Mouse (Mus musculus): ENCODE results near the gene Lao1.
"Not testable (repeated sequence)": the region's sequence is repeated elsewhere in the genome, so short reads cannot be mapped to it uniquely, and the experiment has no call there.

The Lao1 gene

GRCm38 (mm10) chr4:118961141-118961628, at the start of gene Lao1:
TSS of gene Lao1 (plus strand) at chr4:118961578.
- DNase-seq (ENCODE audit: extremely low spot score): no peak

GRCm38 (mm10) chr4:118917365-118917764, 44.0 kb upstream of the Lao1 start, which contains the start of gene Olfr1329:
TSS of gene Olfr1329 (minus strand) at chr4:118917465.
- not testable (repeated sequence) for DNase-seq (ENCODE audit: extremely low spot score)

GRCm38 (mm10) chr4:118931326-118931725, 30.1 kb upstream of the Lao1 start:
- not testable (repeated sequence) for DNase-seq (ENCODE audit: extremely low spot score)

GRCm38 (mm10) chr4:118938512-118938911, 22.9 kb upstream of the Lao1 start, which contains the start of gene Olfr1328:
TSS of gene Olfr1328 (minus strand) at chr4:118938612.
- no peak for DNase-seq (ENCODE audit: extremely low spot score)

GRCm38 (mm10) chr4:118958812-118959211, 2.6 kb upstream of the Lao1 start:
- no peak for DNase-seq (ENCODE audit: extremely low spot score)

GRCm38 (mm10) chr4:118967711-118968110, 6.3 kb downstream of the Lao1 start:
- DNase-seq (ENCODE audit: extremely low spot score): no peak

GRCm38 (mm10) chr4:118973281-118973680, 11.9 kb downstream of the Lao1 start:
- DNase-seq (ENCODE audit: extremely low spot score): no peak

- DNase-seq (ENCODE audit: extremely low spot score): no peak
Observed at GRCm38 (mm10) chr4:118985291-118985690, 23.9 kb downstream of the Lao1 start.

- DNase-seq (ENCODE audit: extremely low spot score): peak; percentile 48
Observed at GRCm38 (mm10) chr4:118988535-118988934, 27.2 kb downstream of the Lao1 start.

DNA sequence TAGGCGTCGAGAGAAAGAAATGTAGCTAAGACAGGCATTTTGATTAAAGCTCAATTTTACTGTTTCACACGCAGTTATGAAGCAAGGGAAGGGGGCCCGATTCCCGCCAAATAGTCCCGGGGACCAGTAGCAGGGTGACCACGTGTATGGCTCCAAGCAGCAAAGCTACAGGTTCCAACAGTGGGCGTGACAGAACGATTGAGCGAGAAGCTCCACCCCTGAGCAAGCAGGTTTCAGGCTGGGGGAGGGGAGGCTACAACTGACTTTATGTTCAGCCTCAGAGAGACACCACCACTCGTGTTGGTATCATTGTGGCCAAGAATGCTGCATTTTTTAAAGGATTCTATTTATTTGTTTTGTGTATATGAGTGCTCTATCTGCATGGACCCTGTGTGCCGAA, 28.0 kb downstream of the Lao1 start:
- no peak for DNase-seq (ENCODE audit: extremely low spot score)

DNA sequence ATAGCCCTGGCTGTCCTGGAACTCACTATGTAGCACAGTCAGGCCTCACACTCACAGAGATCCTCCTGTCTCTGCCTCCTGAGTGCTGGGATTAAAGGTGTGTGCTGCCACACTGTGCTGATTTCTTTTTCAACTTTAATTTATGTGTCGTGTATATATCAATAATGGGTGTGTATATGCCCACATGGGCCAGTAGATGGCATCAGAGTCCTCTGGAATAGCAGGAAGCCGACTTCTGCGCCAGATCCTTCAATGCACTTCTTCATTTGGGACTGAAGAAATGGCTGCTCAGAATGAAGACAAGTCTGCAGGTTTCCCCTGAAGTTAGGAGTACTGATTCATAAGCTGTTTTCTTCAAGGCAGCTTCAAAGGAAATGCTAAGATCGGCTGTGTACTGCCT, 30.4 kb downstream of the Lao1 start:
- no peak for DNase-seq (ENCODE audit: extremely low spot score)

DNA sequence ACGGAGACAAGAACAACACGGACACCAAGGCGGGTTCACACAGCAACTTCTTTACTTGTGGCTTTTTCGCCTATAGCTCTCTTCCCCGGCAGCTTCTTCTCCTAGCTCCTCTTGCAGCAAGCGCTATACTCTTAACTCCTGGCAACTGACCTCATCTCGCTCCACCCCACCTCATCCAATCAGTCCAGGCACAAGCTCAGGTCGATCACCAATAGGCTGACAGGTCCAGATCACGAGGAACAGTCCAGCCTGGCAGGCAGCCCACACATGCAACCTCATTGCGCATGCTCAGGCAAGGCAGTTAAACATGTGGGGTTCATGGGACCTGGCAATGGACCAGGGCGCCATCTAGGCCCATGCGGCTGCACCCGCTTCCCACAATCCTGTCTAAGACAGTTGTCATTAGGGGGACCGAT, 35.8 kb downstream of the Lao1 start:
- no peak for DNase-seq (ENCODE audit: extremely low spot score)

GRCm38 (mm10) chr4:118999691-119000486, 38.5 kb downstream of the Lao1 start:
- DNase-seq (ENCODE audit: extremely low spot score): no peak

DNA sequence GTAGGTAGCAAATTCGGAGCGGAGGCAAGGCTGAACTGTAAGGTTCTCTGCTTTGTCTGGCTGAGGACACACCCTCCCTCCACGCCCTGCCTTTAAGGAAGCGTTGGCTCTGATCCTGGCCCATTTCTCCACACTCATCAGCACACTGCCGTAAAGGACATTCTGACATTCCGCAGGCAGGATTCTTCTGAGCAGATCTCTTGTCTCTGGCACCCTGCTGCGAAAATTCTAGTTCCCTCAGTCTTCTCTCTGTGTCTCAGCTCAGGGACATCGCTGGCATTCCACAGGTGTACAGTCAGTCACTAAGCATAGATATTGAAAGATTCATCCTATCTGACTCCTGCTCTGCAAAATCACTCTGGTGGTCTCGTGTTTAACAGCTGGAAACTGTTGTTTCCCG, 40.3 kb downstream of the Lao1 start:
- DNase-seq (ENCODE audit: extremely low spot score): no peak

- DNase-seq (ENCODE audit: extremely low spot score): no peak
Observed at GRCm38 (mm10) chr4:119002512-119002911, 41.1 kb downstream of the Lao1 start.

DNA sequence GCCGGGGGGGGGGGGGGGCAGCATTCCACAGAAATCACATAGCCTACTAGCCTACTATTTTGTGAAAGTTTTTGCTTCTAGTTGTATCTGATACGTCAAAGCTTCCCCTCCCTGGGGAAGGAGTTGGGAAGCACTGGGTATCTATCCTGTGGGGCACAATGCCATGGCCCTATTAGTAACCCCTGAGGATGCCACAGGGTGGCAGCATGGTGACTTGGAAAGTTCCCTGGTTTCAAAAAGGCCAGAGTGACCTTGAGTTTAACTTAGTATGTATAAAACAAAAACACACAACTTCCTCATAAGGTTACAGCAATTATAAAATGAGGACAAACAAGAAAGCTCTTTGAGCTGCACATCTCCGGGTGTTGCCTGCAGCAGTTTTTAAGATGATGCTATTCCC, 42.8 kb downstream of the Lao1 start:
- DNase-seq (ENCODE audit: extremely low spot score): no peak

DNA sequence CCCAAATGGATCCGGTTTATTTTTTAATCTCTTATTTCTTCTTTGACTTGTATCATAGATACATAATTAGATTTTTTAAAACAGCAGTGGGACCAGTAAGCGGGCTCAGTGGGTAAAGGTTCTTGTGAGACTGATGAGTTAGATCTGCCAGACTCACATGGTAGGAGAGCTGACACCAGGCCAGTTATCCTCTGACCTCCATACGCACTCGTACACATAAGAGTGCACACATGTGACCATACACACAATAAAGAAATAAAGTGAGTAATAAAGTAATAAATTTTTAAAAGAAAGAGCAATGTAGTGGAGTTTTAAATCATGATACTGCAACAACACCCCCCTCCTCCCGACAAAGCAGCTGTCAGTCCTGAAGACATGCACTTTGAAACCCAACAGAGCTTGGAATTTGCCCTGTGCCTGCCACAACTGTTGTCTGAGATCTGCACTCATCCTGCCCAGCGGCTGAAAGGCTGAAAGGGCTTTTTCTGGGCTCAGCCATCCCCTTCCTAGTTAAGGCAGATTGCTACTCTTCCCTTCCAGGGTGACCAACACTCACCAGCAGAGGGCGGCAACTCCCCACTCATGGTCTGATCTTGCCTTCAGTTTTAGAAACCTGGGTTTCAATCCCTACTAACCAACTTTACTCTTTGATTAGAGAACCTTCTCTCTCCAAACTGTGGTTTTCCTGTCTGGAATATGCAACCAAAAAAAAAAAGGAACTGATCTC, 43.4 kb downstream of the Lao1 start:
- DNase-seq (ENCODE audit: extremely low spot score): peak; percentile 87

DNA sequence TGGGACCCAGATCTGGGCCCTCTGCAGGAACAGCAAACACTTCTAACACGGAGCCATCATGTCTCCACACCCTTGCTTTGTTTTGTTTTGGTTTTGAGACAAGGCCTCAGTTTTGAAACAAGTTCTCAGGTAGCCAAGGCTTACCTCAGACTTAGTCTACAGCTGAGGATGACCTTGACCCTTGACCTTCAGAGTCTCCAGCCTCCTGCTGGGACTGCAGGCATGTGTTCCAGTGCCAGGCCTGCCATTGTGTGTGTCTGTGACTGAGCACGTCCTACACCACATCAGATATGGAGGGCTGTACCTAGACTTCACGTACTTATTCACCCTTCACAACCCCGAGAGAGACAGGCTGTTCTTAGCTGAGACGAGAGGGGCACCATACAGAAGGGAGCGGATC, 46.2 kb downstream of the Lao1 start:
- DNase-seq (ENCODE audit: extremely low spot score): no peak

GRCm38 (mm10) chr4:119008476-119008875, 47.1 kb downstream of the Lao1 start:
- no peak for DNase-seq (ENCODE audit: extremely low spot score)

DNA sequence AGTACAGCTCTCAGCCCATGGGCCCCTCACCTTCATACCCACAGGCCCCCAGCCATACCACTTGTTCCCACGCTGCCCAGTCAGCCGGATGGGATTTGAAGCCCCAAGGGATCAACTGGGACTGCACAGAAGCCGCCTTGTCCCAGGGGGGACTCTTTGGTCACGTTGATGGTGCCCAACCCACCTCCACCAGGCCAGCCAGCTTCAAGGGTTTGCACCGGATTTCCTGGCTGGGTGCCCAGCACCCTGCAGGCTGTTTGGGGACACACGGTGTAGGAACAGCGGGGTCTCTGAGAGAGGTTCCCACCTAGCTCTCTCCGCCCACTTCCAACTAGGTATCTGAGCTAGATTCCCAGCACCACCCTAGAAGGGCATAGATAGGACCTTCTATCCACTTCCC, 48.4 kb downstream of the Lao1 start:
- DNase-seq (ENCODE audit: extremely low spot score): no peak

- DNase-seq (ENCODE audit: extremely low spot score): no peak
Observed at GRCm38 (mm10) chr4:119011050-119011680, 49.8 kb downstream of the Lao1 start.

DNA sequence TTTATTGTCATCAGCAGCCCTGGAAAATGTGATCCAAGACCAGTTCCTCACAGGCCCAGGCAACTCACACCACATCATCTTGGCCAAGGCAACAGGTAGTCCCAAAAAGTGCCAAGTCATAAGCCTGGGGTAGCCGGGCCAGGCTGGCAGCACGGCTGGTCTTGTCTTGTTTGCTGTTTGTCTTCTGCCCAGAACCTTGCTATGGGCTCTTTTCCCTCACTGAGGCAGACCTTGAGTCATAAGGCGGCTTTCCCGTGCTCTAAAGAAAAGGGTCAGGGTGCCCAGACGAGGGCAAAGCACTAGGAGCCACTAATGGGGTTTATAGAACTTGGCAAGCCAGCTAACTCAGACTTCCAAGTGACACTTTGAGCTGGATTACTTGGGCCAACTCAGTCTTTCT, 51.7 kb downstream of the Lao1 start:
- DNase-seq (ENCODE audit: extremely low spot score): no peak

Measured in embryo, embryonic 9.5 days (tissue).